Mouse (Mus musculus) hematopoietic stem cell, adult 5-6 weeks (primary cell): Measurements from ENCODE around the gene Ctsf. TPM values are rescaled to one million over a fixed set of nuclear protein-coding genes. Genes with fewer than 3 reads are reported as not detected.
"Not testable (repeated sequence)": the region's sequence is repeated elsewhere in the genome, so short reads cannot be mapped to it uniquely, and the experiment has no call there.

Experiments
- ATAC-seq, 2 experiments: fragments of 125-278 bp in 1 of 2; replicated peaks in 1 of 2; 2 replicates each; pipeline ENCODE4 v1.8.0; 2016 to 2017; ENCODE audit warnings: inconsistent platforms in 2 of 2, mild to moderate bottlenecking in 2 of 2, moderate number of reproducible peaks in 2 of 2, low read depth in 1 of 2, moderate TSS enrichment in 1 of 2; ENCODE audit not compliant: low FRiP score in 2 of 2, poor library complexity in 2 of 2, severe bottlenecking in 2 of 2, insufficient read depth in 1 of 2, low TSS enrichment in 1 of 2
- total RNA-seq: library from RNA; stranded (forward); fragments of 172-1452, 232-1000 nt; gene quantifications from 2 replicates; pipeline ENCODE4 v1.2.3, GENCODE M21; 2017

Ctsf gene
- total RNA-seq = 18.9 and 29.8 TPM in 2 replicates

GRCm38 (mm10) chr19:4854552-4855469 lies at the start of gene Ctsf:
Gene Ctsf (plus strand): TSS chr19:4855130.
- ATAC-seq = peak; percentile 78 to 81; a peak in 3 of 4 replicates

GRCm38 (mm10) chr19:4810309-4810708 lies 44.6 kb upstream of the Ctsf start:
- ATAC-seq = no peak

- no peak; a peak in 1 of 4 replicates for ATAC-seq
Observed at GRCm38 (mm10) chr19:4810746-4811062, 44.2 kb upstream of the Ctsf start.

- peak; percentile 95 to 96 for ATAC-seq
Observed at GRCm38 (mm10) chr19:4811063-4811908, 43.6 kb upstream of the Ctsf start, which contains the start of the genes Gm21992 and Rbm14. Gene Gm21992 (minus strand): TSS chr19:4811612. Gene Rbm14 (minus strand): TSS chr19:4811634.

- ATAC-seq = no peak
Observed at GRCm38 (mm10) chr19:4811909-4812242, 43.1 kb upstream of the Ctsf start.

- ATAC-seq = not testable (repeated sequence)
Observed at GRCm38 (mm10) chr19:4812334-4812949, 42.5 kb upstream of the Ctsf start.

- no peak for ATAC-seq
Observed at GRCm38 (mm10) chr19:4813015-4813414, 41.9 kb upstream of the Ctsf start.

- no peak for ATAC-seq
Observed at GRCm38 (mm10) chr19:4817182-4817835, 37.6 kb upstream of the Ctsf start.

GRCm38 (mm10) chr19:4820678-4821303 lies 34.1 kb upstream of the Ctsf start:
- no peak for ATAC-seq

- ATAC-seq = no peak
Observed at GRCm38 (mm10) chr19:4828444-4829114, 26.4 kb upstream of the Ctsf start.

- ATAC-seq = no peak
Observed at GRCm38 (mm10) chr19:4829156-4829555, 25.8 kb upstream of the Ctsf start.

- ATAC-seq = no peak
Observed at GRCm38 (mm10) chr19:4833977-4834376, 21.0 kb upstream of the Ctsf start.

- ATAC-seq = no peak
Observed at GRCm38 (mm10) chr19:4836096-4836495, 18.8 kb upstream of the Ctsf start.

GRCm38 (mm10) chr19:4837049-4837448 lies 17.9 kb upstream of the Ctsf start:
- ATAC-seq = no peak

- ATAC-seq = no peak
Observed at GRCm38 (mm10) chr19:4838526-4839140, 16.3 kb upstream of the Ctsf start.

- ATAC-seq = peak; percentile 94 to 96
Observed at GRCm38 (mm10) chr19:4839149-4839548, 15.8 kb upstream of the Ctsf start, which contains the start of the genes Ccs and Ccdc87. Gene Ccs (minus strand): TSS chr19:4839332. Gene Ccdc87 (plus strand): TSS chr19:4839366.
